Mouse (Mus musculus) neural tube, embryonic 15.5 days (tissue): Measurements from ENCODE around the gene Atp8a1. TPM values are rescaled to one million over a fixed set of nuclear protein-coding genes. Genes with fewer than 3 reads are reported as not detected.
"Not testable (repeated sequence)": the region's sequence is repeated elsewhere in the genome, so short reads cannot be mapped to it uniquely, and the experiment has no call there.

ENCODE experiments used
- ATAC-seq: fragments of 200-750 bp; cut with Nextera tagmentation; 2 replicates; pipeline ENCODE4 v1.8.0; 2017; ENCODE audit warnings: mild to moderate bottlenecking, moderate TSS enrichment, moderate library complexity; ENCODE audit not compliant: low FRiP score
- H3K27ac ChIP-seq: fragments of 300-500 bp; sonication (generic); replicated peaks from 2 replicates; pipeline ENCODE4 v1.5.1; 2015; ENCODE audit warnings: mild to moderate bottlenecking, inconsistent platforms
- H3K27me3 ChIP-seq: fragments of 300-500 bp; sonication (generic); replicated peaks from 2 replicates; pipeline ENCODE4 v1.6.1; 2015; ENCODE audit warnings: inconsistent platforms
- H3K36me3 ChIP-seq: fragments of 300-500 bp; sonication (generic); 2 replicates; pipeline ENCODE4 v1.6.1; 2015; ENCODE audit warnings: inconsistent platforms
- H3K4me1 ChIP-seq: fragments of 300-500 bp; sonication (generic); 2 replicates; pipeline ENCODE4 v1.6.1; 2015; ENCODE audit warnings: inconsistent platforms
- H3K4me2 ChIP-seq: fragments of 300-500 bp; sonication (generic); 2 replicates; pipeline ENCODE4 v1.6.1; 2015; ENCODE audit warnings: inconsistent platforms, mild to moderate bottlenecking, moderate library complexity
- H3K4me3 ChIP-seq: fragments of 300-500 bp; sonication (generic); replicated peaks from 2 replicates; pipeline ENCODE4 v1.5.1; 2015; ENCODE audit warnings: mild to moderate bottlenecking, inconsistent platforms
- H3K9ac ChIP-seq: fragments of 300-500 bp; sonication (generic); replicated peaks from 2 replicates; pipeline ENCODE4 v1.6.1; 2015; ENCODE audit warnings: mild to moderate bottlenecking, inconsistent platforms
- H3K9me3 ChIP-seq: fragments of 300-500 bp; sonication (generic); replicated peaks from 2 replicates; pipeline ENCODE4 v1.6.1; 2016; ENCODE audit warnings: inconsistent platforms
- WGBS: fragments of 180-500 bp; shearing (Covaris S2); methylation state at CpG from one replicate; pipeline ENCODE4 v1.1.7; 2015; ENCODE audit warnings: mixed read lengths; 5-methylcytosine and 5-hydroxymethylcytosine counted together
- polyA plus RNA-seq: library from polyadenylated mRNA; unstranded; fragments of >200 nt; fragmentation: Nextera tagmentation; extraction: Ambion mirVana; gene quantifications from 2 replicates; pipeline ENCODE4 v1.2.1, GENCODE M21; 2015

Atp8a1 gene
- polyA plus RNA-seq, 1 experiment from 2014 or later, result 56.5 TPM

GRCm38 (mm10) chr5:67824600-67824999 is 22.6 kb downstream of the Atp8a1 start:
- Histone ChIP-seq H3K4me2 (no peak overlapping the region), H3K27me3 (no peaks in the 10 kb centered on the region), H3K27ac (no peak overlapping the region), H3K9ac (no peak overlapping the region), H3K9me3 (no peaks in the 10 kb centered on the region), H3K36me3 (no peaks in the 10 kb centered on the region), H3K4me3 (no peak overlapping the region), H3K4me1 (peaks cover 15% of the 10 kb centered on the region)
- ATAC-seq, result no peak
- 78% methylated on average over 2 of the region's 2 CpGs for WGBS

GRCm38 (mm10) chr5:67823771-67824170 is 23.5 kb downstream of the Atp8a1 start:
- Histone ChIP-seq H3K4me2 (no peak overlapping the region), H3K27me3 (no peaks in the 10 kb centered on the region), H3K9ac (no peak overlapping the region), H3K9me3 (no peaks in the 10 kb centered on the region), H3K27ac (0 out of 2 replicates have a peak overlapping the region, but pooled peaks have one; percentile 37), H3K36me3 (no peaks in the 10 kb centered on the region), H3K4me1 (peaks cover 15% of the 10 kb centered on the region), H3K4me3 (no peak overlapping the region)
- 66% methylated on average over 5 of the region's 5 CpGs for WGBS
- no peak for ATAC-seq

GRCm38 (mm10) chr5:67822619-67823018 is 24.6 kb downstream of the Atp8a1 start:
- H3K9ac ChIP-seq, result no peak overlapping the region
- H3K4me1 ChIP-seq, result peaks cover 15% of the 10 kb centered on the region
- no peaks in the 10 kb centered on the region for H3K27me3 ChIP-seq
- H3K36me3 ChIP-seq, result no peaks in the 10 kb centered on the region
- 80% methylated on average over 6 of the region's 6 CpGs for WGBS
- H3K9me3 ChIP-seq, result no peaks in the 10 kb centered on the region
- H3K4me3 ChIP-seq, result no peak overlapping the region
- no peak overlapping the region for H3K4me2 ChIP-seq
- ATAC-seq, result no peak
- H3K27ac ChIP-seq, result no peak overlapping the region

- Histone ChIP-seq H3K27ac (no peak overlapping the region), H3K4me2 (no peak overlapping the region), H3K36me3 (no peaks in the 10 kb centered on the region), H3K4me3 (no peak overlapping the region), H3K27me3 (no peaks in the 10 kb centered on the region), H3K9ac (no peak overlapping the region), H3K9me3 (no peaks in the 10 kb centered on the region), H3K4me1 (peaks cover 15% of the 10 kb centered on the region)
- ATAC-seq, result no peak
- 79% methylated on average over 8 of the region's 8 CpGs for WGBS
Observed at GRCm38 (mm10) chr5:67821987-67822401, 25.2 kb downstream of the Atp8a1 start.

GRCm38 (mm10) chr5:67821185-67821584 is 26.0 kb downstream of the Atp8a1 start:
- no peak for ATAC-seq
- Histone ChIP-seq H3K4me3 (no peak overlapping the region), H3K4me2 (no peak overlapping the region), H3K9me3 (no peaks in the 10 kb centered on the region), H3K9ac (no peak overlapping the region), H3K4me1 (peaks cover 15% of the 10 kb centered on the region), H3K27ac (no peak overlapping the region), H3K36me3 (no peaks in the 10 kb centered on the region), H3K27me3 (no peaks in the 10 kb centered on the region)
- WGBS, result 87% methylated on average over 2 of the region's 2 CpGs

- Histone ChIP-seq H3K4me1 (peaks cover 13% of the 10 kb centered on the region), H3K4me2 (no peak overlapping the region), H3K9ac (no peak overlapping the region), H3K9me3 (no peaks in the 10 kb centered on the region), H3K36me3 (no peaks in the 10 kb centered on the region), H3K4me3 (no peak overlapping the region), H3K27me3 (no peaks in the 10 kb centered on the region), H3K27ac (no peak overlapping the region)
- WGBS, result 77% methylated on average over 5 of the region's 5 CpGs
- no peak for ATAC-seq
Observed at GRCm38 (mm10) chr5:67819451-67819850, 27.8 kb downstream of the Atp8a1 start.

GRCm38 (mm10) chr5:67815572-67816325 is 31.5 kb downstream of the Atp8a1 start:
- H3K36me3 ChIP-seq, result peaks cover 6% of the 10 kb centered on the region; the same call in 1 of the 2 replicates
- H3K4me2 ChIP-seq, result no peak overlapping the region
- no peaks in the 10 kb centered on the region for H3K4me1 ChIP-seq
- no peak overlapping the region for H3K4me3 ChIP-seq
- H3K27ac ChIP-seq, result no peak overlapping the region
- WGBS, result 78% methylated on average over 16 of the region's 16 CpGs
- H3K9me3 ChIP-seq, result no peaks in the 10 kb centered on the region
- H3K9ac ChIP-seq, result no peak overlapping the region
- H3K27me3 ChIP-seq, result no peaks in the 10 kb centered on the region
- ATAC-seq, result peak; percentile 31; the same call in 1 of the 2 replicates

- H3K27me3 ChIP-seq, H3K9me3 ChIP-seq, ATAC-seq, H3K9ac ChIP-seq, H3K4me1 ChIP-seq, H3K4me3 ChIP-seq, H3K4me2 ChIP-seq, H3K27ac ChIP-seq: not testable (repeated sequence)
- H3K36me3 ChIP-seq, result peaks cover 11% of the 10 kb centered on the region
- WGBS, result 97% methylated on average over 8 of the region's 8 CpGs
Observed at GRCm38 (mm10) chr5:67815060-67815459, 32.2 kb downstream of the Atp8a1 start.

- 92% methylated on average over 7 of the region's 7 CpGs for WGBS
- no peaks in the 10 kb centered on the region for H3K4me1 ChIP-seq
Observed at GRCm38 (mm10) chr5:67814437-67814965, 32.7 kb downstream of the Atp8a1 start.

GRCm38 (mm10) chr5:67813334-67813733 is 33.9 kb downstream of the Atp8a1 start:
- Histone ChIP-seq H3K27ac (no peak overlapping the region), H3K4me2 (no peak overlapping the region), H3K9me3 (no peaks in the 10 kb centered on the region), H3K4me1 (no peaks in the 10 kb centered on the region), H3K36me3 (peaks cover 14% of the 10 kb centered on the region), H3K4me3 (no peak overlapping the region), H3K9ac (no peak overlapping the region), H3K27me3 (no peaks in the 10 kb centered on the region)
- no peak for ATAC-seq
- 96% methylated on average over 5 of the region's 5 CpGs for WGBS

More at GRCm38 (mm10) chr5:67814437-67814965, 32.7 kb downstream of the Atp8a1 start:
- H3K4me3 ChIP-seq, result no peak overlapping the region
- H3K36me3 ChIP-seq, result peaks cover 14% of the 10 kb centered on the region
- H3K9me3 ChIP-seq, result no peaks in the 10 kb centered on the region
- H3K9ac ChIP-seq, result no peak overlapping the region
- no peak for ATAC-seq
- H3K4me2 ChIP-seq, result no peak overlapping the region
- no peak overlapping the region for H3K27ac ChIP-seq
- no peaks in the 10 kb centered on the region for H3K27me3 ChIP-seq

GRCm38 (mm10) chr5:67802174-67803030 is 44.8 kb downstream of the Atp8a1 start:
- Histone ChIP-seq H3K9ac (no peak overlapping the region), H3K9me3 (no peaks in the 10 kb centered on the region), H3K4me2 (no peak overlapping the region), H3K4me3 (no peak overlapping the region), H3K4me1 (peaks cover 1% of the 10 kb centered on the region; the same call in 1 of the 2 replicates), H3K36me3 (peaks cover 4% of the 10 kb centered on the region; the same call in 1 of the 2 replicates), H3K27me3 (no peaks in the 10 kb centered on the region), H3K27ac (no peak overlapping the region)
- 90% methylated on average over 17 of the region's 17 CpGs for WGBS
- no peak for ATAC-seq
